Mouse (Mus musculus): Measurements from ENCODE around the gene Syt8. TPM values are rescaled to one million over a fixed set of nuclear protein-coding genes. Genes with fewer than 3 reads are reported as not detected.
A peak's percentile ranks its signal among the peaks of the same experiment; 100 is the strongest.

The Syt8 gene
- polyA plus RNA-seq, 1 experiment, result 2.4 TPM

DNA sequence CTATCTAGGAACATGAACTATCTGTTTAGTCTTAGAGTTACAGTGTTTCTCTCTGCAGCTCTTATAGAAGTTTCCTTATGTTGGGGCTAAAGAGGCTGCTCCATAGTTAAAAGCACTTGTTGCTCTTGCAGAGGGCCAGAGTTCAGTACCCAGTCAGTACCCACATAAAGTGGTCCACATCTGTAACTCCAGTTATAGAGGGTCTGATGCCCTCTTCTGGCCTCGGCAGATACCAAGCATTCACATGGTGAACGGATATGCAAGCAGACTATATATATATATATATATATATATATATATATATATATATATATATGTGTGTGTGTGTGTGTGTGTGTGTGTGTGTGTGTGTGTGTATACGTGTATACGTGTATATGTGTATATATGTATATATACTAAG lies 26.7 kb upstream of the Syt8 start:
- Histone ChIP-seq H3K4me3 (ENCODE audit: insufficient read depth, low read length) (no peak overlapping the region), H3K4me1 (ENCODE audit: control insufficient read depth, insufficient read depth, low read length) (no peaks in the 10 kb centered on the region), H3K27ac (ENCODE audit: insufficient read depth, low read length) (no peak overlapping the region)
- no peak for TF ChIP-seq POLR2A (IDR thresholded peaks at IDR 0.05; ENCODE audit: low read depth, low read length)
- no peak for TF ChIP-seq CTCF (IDR thresholded peaks at IDR 0.05; ENCODE audit: borderline replicate concordance, insufficient read depth, low read length)

DNA sequence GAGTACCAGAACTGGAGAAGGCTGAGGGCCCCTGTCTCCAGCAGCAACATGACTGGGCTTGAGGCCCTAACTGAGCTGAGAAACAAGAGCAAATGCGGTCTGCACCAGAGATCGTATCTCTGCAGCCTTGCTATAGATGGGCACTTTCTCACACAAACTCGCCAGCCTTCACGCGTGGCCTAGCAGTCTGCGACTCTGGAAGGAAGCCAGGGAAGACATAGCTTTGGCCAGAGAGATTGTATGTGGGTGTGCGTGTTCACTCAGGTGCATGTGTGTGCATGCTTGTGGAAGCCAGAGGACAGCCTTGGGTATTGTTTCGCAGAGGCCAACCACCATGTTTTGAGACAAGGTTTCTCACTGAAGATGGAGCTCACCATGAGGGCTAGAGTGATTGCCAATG lies 26.0 kb upstream of the Syt8 start:
- no peak overlapping the region for H3K27ac ChIP-seq (ENCODE audit: insufficient read depth, low read length)

DNA sequence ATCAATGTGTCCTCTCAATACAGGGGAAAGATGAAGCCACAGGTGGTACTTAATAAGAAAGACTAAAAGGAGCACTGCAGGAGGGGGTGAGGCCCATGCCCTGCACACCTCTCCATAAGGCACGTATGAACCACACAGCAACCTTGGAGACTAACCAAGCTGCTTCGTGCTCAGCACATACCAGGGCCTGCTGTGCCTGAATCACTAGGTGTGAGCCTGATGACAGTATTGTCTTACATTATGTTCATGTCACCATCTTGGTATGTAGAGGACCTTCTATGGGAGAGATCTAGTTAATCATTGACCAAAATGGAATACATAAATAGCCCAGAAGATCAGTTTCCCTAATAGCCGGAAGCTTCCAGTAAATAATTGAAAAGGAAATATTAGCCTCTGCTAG lies 25.0 kb upstream of the Syt8 start:
- Histone ChIP-seq H3K4me3 (ENCODE audit: insufficient read depth, low read length) (no peak overlapping the region), H3K27ac (ENCODE audit: insufficient read depth, low read length) (no peak overlapping the region), H3K4me1 (ENCODE audit: control insufficient read depth, insufficient read depth, low read length) (no peaks in the 10 kb centered on the region)
- TF ChIP-seq POLR2A (IDR thresholded peaks at IDR 0.05; ENCODE audit: low read depth, low read length) (no peak), CTCF (IDR thresholded peaks at IDR 0.05; ENCODE audit: borderline replicate concordance, insufficient read depth, low read length) (no peak)

More for the DNA sequence above, 26.0 kb upstream of the Syt8 start:
- TF ChIP-seq CTCF (IDR thresholded peaks at IDR 0.05; ENCODE audit: borderline replicate concordance, insufficient read depth, low read length) (no peak), POLR2A (IDR thresholded peaks at IDR 0.05; ENCODE audit: low read depth, low read length) (no peak)
- Histone ChIP-seq H3K4me1 (ENCODE audit: control insufficient read depth, insufficient read depth, low read length) (no peaks in the 10 kb centered on the region), H3K4me3 (ENCODE audit: insufficient read depth, low read length) (no peak overlapping the region)

DNA sequence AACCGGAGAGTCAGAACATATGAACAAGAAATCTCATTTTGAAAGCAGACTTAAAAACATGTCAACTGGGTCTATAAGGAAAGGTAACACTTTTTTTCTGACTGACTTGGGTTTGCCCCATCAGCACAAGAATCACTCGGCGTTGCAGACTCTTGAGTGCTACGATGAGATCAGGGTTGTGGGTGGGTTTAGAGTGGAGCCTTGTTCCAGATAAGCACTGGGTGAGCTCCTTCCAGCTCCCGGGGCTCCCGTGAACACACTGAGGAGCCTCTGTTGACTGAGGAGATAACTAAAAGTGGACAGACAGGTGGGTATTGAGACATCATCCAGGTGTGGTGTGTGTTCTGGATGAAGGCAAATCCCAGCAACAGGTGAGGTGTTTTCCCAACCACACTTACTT lies 21.4 kb upstream of the Syt8 start:
- Histone ChIP-seq H3K4me3 (ENCODE audit: insufficient read depth, low read length) (no peak overlapping the region), H3K4me1 (ENCODE audit: control insufficient read depth, insufficient read depth, low read length) (no peaks in the 10 kb centered on the region), H3K27ac (ENCODE audit: insufficient read depth, low read length) (no peak overlapping the region)
- TF ChIP-seq CTCF (IDR thresholded peaks at IDR 0.05; ENCODE audit: borderline replicate concordance, insufficient read depth, low read length) (no peak), POLR2A (IDR thresholded peaks at IDR 0.05; ENCODE audit: low read depth, low read length) (no peak)

DNA sequence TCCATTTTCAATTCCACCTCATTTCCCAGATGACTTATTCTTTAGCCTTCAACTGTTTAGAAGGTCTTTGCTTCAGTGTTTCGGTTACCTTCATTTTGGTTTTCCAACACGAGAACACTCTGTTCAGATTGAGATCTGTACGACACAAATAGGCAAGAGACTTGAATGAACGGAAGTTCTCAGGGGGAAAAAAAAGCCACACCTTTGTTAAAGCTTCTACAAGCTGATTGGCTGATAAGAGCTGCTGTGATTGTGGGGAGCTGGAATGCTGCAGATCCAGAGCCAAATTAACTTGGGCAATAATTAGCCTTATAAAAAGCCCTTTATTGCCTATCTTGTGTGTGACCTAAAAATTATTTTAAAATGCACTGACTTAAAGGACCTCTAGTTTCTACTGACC lies 19.3 kb upstream of the Syt8 start:
- Histone ChIP-seq H3K27ac (ENCODE audit: insufficient read depth, low read length) (no peak overlapping the region), H3K4me1 (ENCODE audit: control insufficient read depth, insufficient read depth, low read length) (no peaks in the 10 kb centered on the region), H3K4me3 (ENCODE audit: insufficient read depth, low read length) (no peak overlapping the region)
- no peak for TF ChIP-seq POLR2A (IDR thresholded peaks at IDR 0.05; ENCODE audit: low read depth, low read length)
- TF ChIP-seq CTCF (IDR thresholded peaks at IDR 0.05; ENCODE audit: borderline replicate concordance, insufficient read depth, low read length), result no peak

DNA sequence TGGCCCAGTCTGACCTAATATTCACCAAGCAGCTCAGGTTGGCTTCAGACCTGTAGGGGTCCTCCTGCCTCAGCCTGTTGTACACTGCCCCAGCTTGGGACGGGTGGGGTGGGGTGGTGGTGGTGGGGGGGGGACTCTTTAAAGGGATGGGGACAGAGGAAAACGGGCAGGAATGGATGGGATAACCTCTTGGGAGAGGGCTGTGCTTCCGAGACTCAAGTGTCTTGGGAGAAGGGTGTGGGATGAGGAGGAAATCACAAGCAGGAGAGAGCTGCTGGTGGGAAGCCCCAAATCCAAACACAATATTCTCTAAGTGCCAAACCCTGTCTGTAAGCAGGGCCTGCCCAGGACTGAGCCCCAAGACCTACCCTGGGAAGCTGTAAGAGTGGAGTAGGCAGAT lies 18.4 kb upstream of the Syt8 start:
- Histone ChIP-seq H3K4me3 (ENCODE audit: insufficient read depth, low read length) (no peak overlapping the region), H3K27ac (ENCODE audit: insufficient read depth, low read length) (no peak overlapping the region), H3K4me1 (ENCODE audit: control insufficient read depth, insufficient read depth, low read length) (no peaks in the 10 kb centered on the region)
- TF ChIP-seq POLR2A (IDR thresholded peaks at IDR 0.05; ENCODE audit: low read depth, low read length) (no peak), CTCF (IDR thresholded peaks at IDR 0.05; ENCODE audit: borderline replicate concordance, insufficient read depth, low read length) (no peak)

DNA sequence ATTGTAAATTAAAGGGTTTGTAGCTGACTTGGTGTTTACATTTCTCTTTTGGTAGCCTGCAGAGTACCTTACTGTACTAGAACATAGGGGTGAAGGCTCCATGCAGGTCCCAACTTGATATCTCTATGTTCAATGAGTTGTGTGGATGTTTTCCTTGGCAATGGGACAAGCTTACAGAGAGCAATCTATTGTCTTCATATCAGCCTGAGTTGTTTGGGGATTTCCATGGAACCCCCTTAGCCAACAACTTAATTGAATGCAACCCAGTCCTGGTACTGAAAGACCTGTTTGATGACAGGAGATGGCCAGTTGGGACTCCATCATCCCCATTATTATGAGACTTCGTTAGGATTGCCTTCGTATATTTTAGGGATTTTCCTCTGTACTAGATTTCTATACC lies 16.6 kb upstream of the Syt8 start:
- Histone ChIP-seq H3K4me1 (ENCODE audit: control insufficient read depth, insufficient read depth, low read length) (no peaks in the 10 kb centered on the region), H3K4me3 (ENCODE audit: insufficient read depth, low read length) (no peak overlapping the region), H3K27ac (ENCODE audit: insufficient read depth, low read length) (no peak overlapping the region)
- TF ChIP-seq CTCF (IDR thresholded peaks at IDR 0.05; ENCODE audit: borderline replicate concordance, insufficient read depth, low read length) (no peak), POLR2A (IDR thresholded peaks at IDR 0.05; ENCODE audit: low read depth, low read length) (no peak)

DNA sequence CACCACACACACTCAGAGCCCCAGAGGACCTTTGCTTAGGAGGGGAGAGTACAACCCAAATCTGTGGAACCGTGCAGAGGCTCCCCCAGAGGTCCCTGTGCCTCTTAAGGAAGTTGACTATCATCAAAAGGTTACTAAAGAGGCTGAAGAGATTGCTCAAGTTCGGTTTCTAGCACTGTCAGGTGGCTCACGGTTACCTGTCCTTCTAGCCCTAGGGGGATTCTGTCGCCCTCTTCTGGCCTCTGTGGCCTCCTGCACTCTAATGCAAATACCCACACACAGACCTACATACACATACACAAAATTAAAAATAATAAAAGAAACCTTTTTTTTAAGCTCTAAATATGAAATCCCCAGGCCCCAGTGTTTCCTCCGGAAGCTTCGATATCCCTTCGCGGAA lies 16.0 kb upstream of the Syt8 start:
- TF ChIP-seq POLR2A (IDR thresholded peaks at IDR 0.05; ENCODE audit: low read depth, low read length), result no peak
- no peak for TF ChIP-seq CTCF (IDR thresholded peaks at IDR 0.05; ENCODE audit: borderline replicate concordance, insufficient read depth, low read length)
- H3K27ac ChIP-seq (ENCODE audit: insufficient read depth, low read length), result no peak overlapping the region
- no peak overlapping the region for H3K4me3 ChIP-seq (ENCODE audit: insufficient read depth, low read length)
- no peaks in the 10 kb centered on the region for H3K4me1 ChIP-seq (ENCODE audit: control insufficient read depth, insufficient read depth, low read length)

DNA sequence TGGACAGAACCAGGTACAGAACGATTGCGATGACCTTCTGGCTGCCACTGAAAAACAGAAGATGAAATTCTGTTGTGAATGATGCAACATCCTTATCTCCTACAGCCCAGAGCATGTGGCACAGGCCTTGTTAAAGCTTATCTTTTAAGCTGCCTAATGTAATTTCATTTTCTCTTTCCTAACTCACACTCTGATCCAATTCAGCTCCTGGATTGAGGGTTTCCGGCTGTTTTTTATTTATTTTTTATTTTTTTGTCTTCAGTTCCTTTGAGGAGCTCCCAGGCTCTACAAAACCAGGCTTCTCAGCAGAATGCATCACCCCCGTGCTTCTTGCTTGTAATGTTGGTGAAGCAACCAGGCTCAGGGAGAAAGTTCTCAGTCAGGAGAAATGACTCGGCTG lies 14.8 kb upstream of the Syt8 start:
- Histone ChIP-seq H3K27ac (ENCODE audit: insufficient read depth, low read length) (no peak overlapping the region), H3K4me3 (ENCODE audit: insufficient read depth, low read length) (no peak overlapping the region), H3K4me1 (ENCODE audit: control insufficient read depth, insufficient read depth, low read length) (no peaks in the 10 kb centered on the region)
- TF ChIP-seq CTCF (IDR thresholded peaks at IDR 0.05; ENCODE audit: borderline replicate concordance, insufficient read depth, low read length) (no peak), POLR2A (IDR thresholded peaks at IDR 0.05; ENCODE audit: low read depth, low read length) (no peak)

DNA sequence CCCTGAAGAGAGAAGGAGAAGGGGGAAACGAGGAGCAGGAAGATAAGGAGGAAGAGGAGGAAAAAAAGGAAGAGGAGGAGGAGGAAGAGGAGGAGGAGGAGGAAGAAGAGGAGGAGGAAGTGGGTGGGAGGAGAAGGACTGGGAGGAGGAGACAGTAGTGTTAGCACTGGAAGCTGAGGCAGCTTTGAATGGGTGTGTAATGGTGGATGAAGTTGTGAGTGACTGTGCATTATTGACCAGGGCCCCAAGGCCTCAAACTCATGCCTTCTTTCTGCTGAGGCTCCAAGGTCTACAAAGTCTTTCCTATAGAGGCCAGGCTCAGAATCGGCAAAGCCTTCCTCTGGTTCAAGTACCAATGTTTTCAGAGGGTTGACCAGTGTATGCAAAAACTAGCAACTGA lies 12.8 kb upstream of the Syt8 start:
- no peak overlapping the region for H3K4me3 ChIP-seq (ENCODE audit: insufficient read depth, low read length)
- no peaks in the 10 kb centered on the region for H3K4me1 ChIP-seq (ENCODE audit: control insufficient read depth, insufficient read depth, low read length)
- H3K27ac ChIP-seq (ENCODE audit: insufficient read depth, low read length), result no peak overlapping the region
- no peak for TF ChIP-seq CTCF (IDR thresholded peaks at IDR 0.05; ENCODE audit: borderline replicate concordance, insufficient read depth, low read length)
- no peak for TF ChIP-seq POLR2A (IDR thresholded peaks at IDR 0.05; ENCODE audit: low read depth, low read length)

DNA sequence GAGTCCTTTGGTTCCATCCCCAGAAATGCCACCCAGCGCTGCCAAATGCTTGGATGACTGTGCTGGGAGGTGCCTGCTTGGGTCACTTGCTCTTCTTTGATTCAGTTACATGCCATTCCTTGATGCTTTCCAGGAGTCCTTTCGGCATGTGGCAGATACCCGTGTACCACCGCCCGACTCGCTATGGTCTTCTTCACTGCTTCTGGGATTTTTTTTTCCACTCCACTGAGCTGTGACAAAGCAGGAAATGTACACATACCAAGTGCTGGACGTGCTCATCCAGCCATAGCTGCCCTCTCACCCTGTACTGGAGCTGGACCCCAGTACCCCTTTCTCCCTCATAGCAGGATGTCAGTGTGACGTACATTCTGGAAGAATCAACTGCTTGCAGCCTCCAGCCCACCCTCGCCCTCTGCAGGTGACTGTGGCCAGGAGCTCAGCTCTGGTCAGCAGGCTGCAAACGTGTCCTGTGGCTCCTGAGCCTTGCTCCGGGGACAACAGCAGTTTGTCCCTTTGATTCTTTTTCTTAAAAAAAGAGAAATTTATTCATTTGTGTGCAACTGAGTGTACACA lies 8.9 kb upstream of the Syt8 start:
- TF ChIP-seq POLR2A (IDR thresholded peaks at IDR 0.05; ENCODE audit: low read depth, low read length), result no peak
- TF ChIP-seq CTCF (IDR thresholded peaks at IDR 0.05; ENCODE audit: borderline replicate concordance, insufficient read depth, low read length), result peak; percentile 57; the same call in 1 of the 2 replicates
- Histone ChIP-seq H3K4me1 (ENCODE audit: control insufficient read depth, insufficient read depth, low read length) (peaks cover 4% of the 10 kb centered on the region), H3K27ac (ENCODE audit: insufficient read depth, low read length) (no peak overlapping the region)

More for the DNA sequence above, 8.9 kb upstream of the Syt8 start:
- no peak overlapping the region for H3K4me3 ChIP-seq (ENCODE audit: insufficient read depth, low read length)
